Mouse (Mus musculus): Measurements from ENCODE around the gene Ccdc125. TPM values are rescaled to one million over a fixed set of nuclear protein-coding genes. Genes with fewer than 3 reads are reported as not detected.
"Not testable (repeated sequence)": the region's sequence is repeated elsewhere in the genome, so short reads cannot be mapped to it uniquely, and the experiment has no call there.

Ccdc125 gene
- total RNA-seq, 2 experiments from 2014 or later = 0.59 TPM; not detected in 1

DNA sequence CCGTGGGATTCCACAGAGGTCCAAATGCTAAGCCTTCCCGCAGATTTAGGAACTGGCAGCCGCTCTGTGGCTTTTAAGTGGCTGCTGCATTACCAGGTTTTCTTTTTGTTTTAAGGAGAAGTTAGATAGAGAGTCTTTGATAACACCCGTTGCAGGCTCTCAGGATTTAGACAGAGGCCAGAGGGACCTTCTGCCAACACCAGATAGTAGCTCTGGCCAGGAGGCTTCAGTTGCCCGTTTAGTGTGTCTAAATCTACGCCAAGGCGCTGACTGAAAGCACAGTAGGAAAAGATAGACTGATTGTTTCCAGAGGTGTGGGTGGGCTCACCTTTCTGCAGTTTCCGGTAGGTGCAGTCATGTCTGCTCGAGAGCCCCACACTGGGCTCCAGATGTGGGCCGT is 55.7 kb downstream of the Ccdc125 start:
- no peak overlapping the region for H3K27ac ChIP-seq
- no peak for TF ChIP-seq CTCF (IDR thresholded peaks at IDR 0.05)
- no peak overlapping the region for H3K4me3 ChIP-seq
- DNase-seq (ENCODE audit: extremely low spot score in 1 of 2, low spot score in 2 of 2) = no peak
- intact Hi-C loops (cut with DNase I) = no loop called here

GRCm38 (mm10) chr13:100728086-100728485 is 58.6 kb downstream of the Ccdc125 start:
- intact Hi-C loops (cut with DNase I) = no loop called here

GRCm38 (mm10) chr13:100728530-100728929 is 59.0 kb downstream of the Ccdc125 start:
- DNase-seq (ENCODE audit: extremely low spot score in 1 of 2, low spot score in 2 of 2); intact Hi-C loops (cut with DNase I); H3K4me3 ChIP-seq; H3K27ac ChIP-seq: not testable (repeated sequence)

More at GRCm38 (mm10) chr13:100728086-100728485, 58.6 kb downstream of the Ccdc125 start:
- Histone ChIP-seq H3K27ac (no peak overlapping the region), H3K4me3 (no peak overlapping the region)
- no peak for DNase-seq (ENCODE audit: extremely low spot score in 1 of 2, low spot score in 2 of 2)
- TF ChIP-seq CTCF (IDR thresholded peaks at IDR 0.05) = no peak

DNA sequence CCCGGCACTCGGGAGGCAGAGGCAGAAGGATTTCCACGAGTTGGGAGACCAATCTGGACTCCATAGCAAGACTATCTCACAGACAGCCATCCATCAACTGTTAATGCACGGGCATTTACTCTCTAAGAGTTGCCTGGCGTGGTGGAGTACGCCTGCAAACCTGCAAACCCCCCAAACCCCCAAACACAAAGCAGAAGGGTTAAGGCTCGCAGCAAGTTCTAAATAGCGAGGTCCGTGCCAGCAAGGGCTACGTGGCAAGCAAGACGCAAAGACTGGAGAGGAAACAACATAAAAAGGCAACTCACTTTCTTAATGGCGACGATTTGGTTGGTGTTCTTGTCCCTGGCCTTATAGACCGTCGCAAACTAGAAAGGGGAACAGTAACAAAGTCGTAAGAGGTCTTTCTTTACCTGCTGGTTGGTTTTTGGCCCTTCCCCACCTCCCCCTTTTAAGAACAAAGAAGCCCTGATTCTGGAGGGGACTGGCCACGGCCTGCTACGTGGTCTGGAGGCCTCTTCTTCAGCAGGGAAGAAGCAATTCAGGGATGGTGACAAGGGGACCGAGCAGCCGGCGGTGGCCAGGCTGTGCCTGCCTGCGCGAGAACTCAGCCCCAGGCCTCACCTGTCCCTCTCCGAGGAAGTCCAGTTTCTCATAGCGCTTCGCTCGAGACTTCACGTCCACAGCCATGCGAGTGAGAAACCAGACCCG is 60.8 kb downstream of the Ccdc125 start:
- H3K27ac ChIP-seq = peak overlapping the region; percentile 38
- no peak for TF ChIP-seq CTCF (IDR thresholded peaks at IDR 0.05)
- intact Hi-C loops (cut with DNase I) = loop anchor here (5.0 kb wide), 2 partner anchors 78 to 102 kb away; partner anchors contain the start of genes Ak6, Rad17, Slc30a5 and Taf9
- no peak for DNase-seq (ENCODE audit: extremely low spot score in 1 of 2, low spot score in 2 of 2)
- H3K4me3 ChIP-seq = peak overlapping the region; percentile 64

GRCm38 (mm10) chr13:100730861-100731176 is 61.3 kb downstream of the Ccdc125 start, which contains the start of gene Cdk7:
Gene Cdk7 (minus strand): TSS chr13:100730939.
- intact Hi-C loops (cut with DNase I) = loop anchor here (1.0 to 5.0 kb wide), 3 partner anchors 12 to 101 kb away; partner anchors contain the start of genes Ak6, Rad17, Slc30a5 and Taf9
- Histone ChIP-seq H3K27ac (peak within 1 kb of the TSS; percentile 38), H3K4me3 (peak within 1 kb of the TSS; percentile 64)
- TF ChIP-seq CTCF (IDR thresholded peaks at IDR 0.05) = no peak
- DNase-seq (ENCODE audit: extremely low spot score in 1 of 2, low spot score in 2 of 2) = peak; percentile 94 to 95

DNA sequence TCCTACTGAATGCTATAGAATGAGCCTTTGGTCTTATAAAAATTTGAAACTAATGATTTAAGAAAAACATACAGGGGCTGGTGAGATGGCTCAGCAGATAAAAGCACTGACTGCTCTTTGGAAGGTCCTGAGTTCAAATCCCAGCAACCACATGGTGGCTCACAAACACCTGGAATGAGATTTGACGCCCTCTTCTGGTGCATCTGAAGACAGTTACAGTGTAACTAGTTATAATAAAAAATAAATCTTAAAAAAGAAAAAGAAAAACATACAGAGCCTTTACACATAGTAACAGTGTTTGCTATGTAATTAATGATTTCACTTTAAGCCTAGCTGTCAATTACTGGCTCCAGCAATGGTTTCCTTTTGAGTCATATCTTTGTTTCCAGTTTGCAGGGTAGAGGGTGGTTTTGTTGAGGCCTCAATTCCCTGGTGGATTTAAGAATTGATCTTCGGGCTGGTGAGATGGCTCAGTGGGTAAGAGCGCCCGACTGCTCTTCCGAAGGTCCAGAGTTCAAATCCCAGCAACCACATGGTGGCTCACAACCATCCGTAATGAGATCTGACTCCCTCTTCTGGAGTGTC is 62.0 kb downstream of the Ccdc125 start:
- not testable (repeated sequence) for DNase-seq (ENCODE audit: extremely low spot score in 1 of 2, low spot score in 2 of 2); H3K4me3 ChIP-seq; H3K27ac ChIP-seq
- intact Hi-C loops (cut with DNase I) = loop anchor here (1.0 to 5.0 kb wide), 3 partner anchors 12 to 101 kb away; partner anchors contain the start of genes Ak6, Rad17, Slc30a5 and Taf9

GRCm38 (mm10) chr13:100732756-100733155 is 63.2 kb downstream of the Ccdc125 start:
- intact Hi-C loops (cut with DNase I) = loop anchor here (5.0 kb wide), 2 partner anchors 80 to 100 kb away; partner anchors contain the start of genes Ak6, Rad17, Slc30a5 and Taf9
- no peak overlapping the region for H3K4me3 ChIP-seq
- no peak for DNase-seq (ENCODE audit: extremely low spot score in 1 of 2, low spot score in 2 of 2)
- H3K27ac ChIP-seq = no peak overlapping the region
- no peak for TF ChIP-seq CTCF (IDR thresholded peaks at IDR 0.05)

GRCm38 (mm10) chr13:100742831-100743230 is 73.3 kb downstream of the Ccdc125 start:
- H3K4me3 ChIP-seq = peak overlapping the region; percentile 87; the same call in 1 of the 2 replicates
- intact Hi-C loops (cut with DNase I) = loop anchor here (1.0 to 10.0 kb wide), 3 partner anchors 12 to 972 kb away; partner anchors contain the start of gene Ccnb1

DNA sequence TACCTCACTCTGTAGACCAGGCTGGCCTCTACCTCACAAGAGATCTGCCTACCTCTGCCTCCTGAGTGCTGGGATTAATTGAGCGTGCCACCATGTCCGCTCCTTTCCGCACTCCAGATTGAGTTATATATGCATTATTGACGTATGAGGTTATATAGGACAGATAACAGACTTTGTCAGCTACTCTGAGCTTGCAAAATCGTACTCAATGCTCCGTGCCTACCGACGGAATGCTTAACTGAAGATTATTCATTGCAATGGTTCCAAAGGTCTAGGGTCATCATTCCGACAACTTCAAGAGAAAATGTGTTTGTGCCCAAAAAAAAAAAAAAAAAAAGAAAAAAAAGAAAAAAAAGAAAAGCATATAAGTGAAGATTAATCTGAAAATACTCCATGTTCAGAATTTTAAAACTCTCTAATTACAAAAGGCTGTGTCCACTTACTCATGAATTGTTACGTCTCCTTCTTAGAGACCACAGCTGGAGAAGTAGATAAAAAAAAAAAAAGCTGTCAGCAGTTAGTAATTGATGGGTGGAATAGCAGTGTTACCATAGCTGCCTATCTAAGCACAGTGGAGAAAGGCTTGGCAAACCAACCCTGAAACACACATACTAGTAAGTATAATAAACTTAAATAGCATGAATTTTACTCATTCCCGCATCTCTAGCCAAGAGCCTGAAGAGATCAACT is 74.0 kb downstream of the Ccdc125 start:
- Histone ChIP-seq H3K27ac (peak overlapping the region; percentile 100), H3K4me3 (peak overlapping the region; percentile 87)
- TF ChIP-seq CTCF (IDR thresholded peaks at IDR 0.05) = no peak
- no peak for DNase-seq (ENCODE audit: extremely low spot score in 1 of 2, low spot score in 2 of 2)
- intact Hi-C loops (cut with DNase I) = loop anchor here (1.0 to 10.0 kb wide), 3 partner anchors 12 to 971 kb away; partner anchors contain the start of gene Ccnb1

More at GRCm38 (mm10) chr13:100742831-100743230, 73.3 kb downstream of the Ccdc125 start:
- no peak overlapping the region; the same call in 1 of the 2 replicates for H3K27ac ChIP-seq
- TF ChIP-seq CTCF (IDR thresholded peaks at IDR 0.05) = no peak
- DNase-seq (ENCODE audit: extremely low spot score in 1 of 2, low spot score in 2 of 2) = no peak

- H3K27ac ChIP-seq = peak within 1 kb of the TSS; percentile 100
- peak; percentile 87 to 91 for DNase-seq (ENCODE audit: extremely low spot score in 1 of 2, low spot score in 2 of 2)
- intact Hi-C loops (cut with DNase I) = loop anchor here (5.0 to 10.0 kb wide), 2 partner anchors 43 to 971 kb away; partner anchors contain the start of gene Ccnb1
- H3K4me3 ChIP-seq = peak within 1 kb of the TSS; percentile 87
- no peak; the same call in 1 of the 2 replicates for TF ChIP-seq CTCF (IDR thresholded peaks at IDR 0.05)
Observed at GRCm38 (mm10) chr13:100744036-100744744, 74.7 kb downstream of the Ccdc125 start, which contains the start of gene Mrps36. Gene Mrps36 (minus strand): TSS chr13:100744659.

DNA sequence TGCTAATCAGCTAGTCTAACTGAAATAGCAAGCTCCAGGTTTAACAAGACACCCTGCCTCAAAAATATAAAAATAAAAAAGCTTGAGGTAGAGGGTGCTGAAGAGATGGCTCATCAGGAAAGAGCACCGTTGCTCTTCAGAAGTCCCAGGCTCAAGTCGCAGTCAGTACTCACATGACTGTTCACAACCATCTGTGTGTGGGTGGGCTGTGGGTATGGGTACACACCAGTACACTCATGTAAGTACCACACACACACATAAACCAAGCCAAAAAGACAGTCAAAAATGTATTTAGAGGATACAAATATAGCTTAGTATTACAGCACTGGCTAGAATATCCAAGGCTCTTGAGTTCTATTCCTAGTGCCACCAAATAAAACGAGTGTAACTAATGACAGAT is 76.6 kb downstream of the Ccdc125 start:
- DNase-seq (ENCODE audit: extremely low spot score in 1 of 2, low spot score in 2 of 2) = peak; percentile 17 to 51
- no peak overlapping the region for H3K4me3 ChIP-seq
- intact Hi-C loops (cut with DNase I) = loop anchor here (10.0 kb wide), 1 partner anchor 969 kb away; no protein-coding TSS in a partner anchor
- TF ChIP-seq CTCF (IDR thresholded peaks at IDR 0.05) = no peak
- H3K27ac ChIP-seq = peak overlapping the region; percentile 38; the same call in 1 of the 2 replicates

Other genes with a start within 250 kb of the Ccdc125 start
- gene Naip1, start 216.8 kb upstream of the Ccdc125 start, total RNA-seq (2021) = under 1 TPM; 0.16 to 0.25 TPM
- gene Gtf2h2, start 177.1 kb upstream of the Ccdc125 start, total RNA-seq (2021) = 10 to 100 TPM; 42.4 to 47.5 TPM
- 1 to 10 TPM; 7.1 to 8.0 TPM for gene Ocln, start 117.0 kb upstream of the Ccdc125 start, total RNA-seq (2021)
- gene Marveld2, start 52.7 kb upstream of the Ccdc125 start, total RNA-seq (2021) = 1 to 10 TPM; 1.6 to 1.9 TPM
- gene Ak6, start 18.7 kb upstream of the Ccdc125 start, total RNA-seq (2021) = 10 to 100 TPM; 66.9 to 86.2 TPM
- 10 to 100 TPM; 14.1 to 14.6 TPM for gene Rad17, start 18.7 kb upstream of the Ccdc125 start, total RNA-seq (2021)
- gene Taf9, start 18.1 kb upstream of the Ccdc125 start, total RNA-seq (2021) = 10 to 100 TPM; 23.9 to 34.0 TPM
- gene Cdk7, start 61.2 kb downstream of the Ccdc125 start, total RNA-seq (2021) = 10 to 100 TPM; 37.4 to 43.9 TPM
- gene Mrps36, start 74.9 kb downstream of the Ccdc125 start, total RNA-seq (2021) = 10 to 100 TPM; 51.1 to 51.6 TPM
- gene Cenph, start 106.2 kb downstream of the Ccdc125 start, total RNA-seq (2021) = 1 to 10 TPM in 1 of 2 experiments, under 1 TPM in 1; 0.75 to 1.1 TPM
- gene Ccnb1, start 116.9 kb downstream of the Ccdc125 start, total RNA-seq (2021) = under 1 TPM; 0.84 TPM
- 10 to 100 TPM; 38.2 to 47.0 TPM for gene Slc30a5, start 163.7 kb downstream of the Ccdc125 start, total RNA-seq (2021)

Data from left cerebral cortex, adult 2 months (tissue).